Mouse (Mus musculus): ENCODE data around the gene Wdr89.
A peak's percentile ranks its signal among the peaks of the same experiment; 100 is the strongest.

Wdr89 gene

DNA sequence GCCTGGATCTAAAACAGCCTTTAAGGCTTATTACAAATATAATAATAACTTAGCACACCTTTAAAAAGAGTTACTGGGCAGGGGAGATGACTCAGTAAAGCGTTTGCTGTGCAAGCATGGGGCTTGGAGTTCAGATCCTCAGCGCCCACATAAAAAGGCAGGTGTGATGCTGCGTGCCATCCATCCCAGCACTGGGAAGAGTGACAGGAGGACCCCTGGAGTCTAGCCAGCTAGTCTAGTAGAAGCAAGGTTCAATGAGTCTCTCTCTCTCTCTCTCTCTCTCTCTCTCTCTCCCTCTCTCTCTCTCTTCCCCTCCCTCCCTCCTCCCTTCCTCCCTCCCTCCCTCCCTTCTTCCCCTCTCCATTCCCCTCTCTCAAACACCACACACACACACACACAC is 53.8 kb downstream of the Wdr89 start:
- DNase-seq (ENCODE audit: low read depth, low spot score): no peak

DNA sequence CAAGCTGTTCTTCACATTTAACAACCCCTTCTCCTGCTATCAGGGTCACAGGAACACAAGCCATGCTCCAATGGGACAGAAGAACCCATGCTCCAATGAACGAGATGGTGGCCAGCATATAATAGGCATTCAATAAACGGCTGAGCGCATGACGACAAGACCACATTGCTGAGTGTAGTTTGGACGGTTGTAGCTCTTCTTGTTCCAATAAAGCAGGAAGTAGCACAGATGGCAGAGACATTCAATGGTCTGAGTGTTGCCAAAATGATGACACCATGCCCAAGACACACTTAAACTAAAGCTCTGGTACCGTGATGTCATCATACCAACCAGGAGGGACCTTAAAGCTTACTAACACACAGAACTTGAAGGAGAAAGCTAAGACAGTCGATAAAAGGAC is 56.6 kb downstream of the Wdr89 start:
- DNase-seq (ENCODE audit: low read depth, low spot score): peak; percentile 43

- DNase-seq (ENCODE audit: low read depth, low spot score): no peak
Observed at GRCm38 (mm10) chr12:75599490-75599889, 69.8 kb downstream of the Wdr89 start.

DNA sequence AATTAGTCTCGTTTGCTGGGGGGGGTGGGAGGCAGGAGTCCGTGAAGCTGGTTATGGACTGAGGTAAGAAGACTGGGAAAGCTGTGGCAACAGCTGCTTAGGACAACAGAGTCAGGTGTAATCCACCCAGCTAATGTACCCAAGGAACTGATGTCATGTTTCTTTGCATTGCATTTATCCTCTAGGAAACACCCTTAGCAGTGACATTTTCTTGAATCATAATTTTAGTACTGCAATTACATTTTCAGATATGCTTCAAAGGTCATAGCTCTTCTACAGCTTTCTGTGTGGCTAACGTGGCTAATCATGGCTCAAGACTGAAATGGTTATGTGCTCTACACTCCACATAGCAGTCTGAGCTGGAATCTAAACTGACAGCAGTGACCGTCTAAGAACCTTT is 70.3 kb downstream of the Wdr89 start:
- no peak for DNase-seq (ENCODE audit: low read depth, low spot score)

- peak; percentile 55 for DNase-seq (ENCODE audit: low read depth, low spot score)
Observed at GRCm38 (mm10) chr12:75597707-75598106, 71.6 kb downstream of the Wdr89 start.

DNA sequence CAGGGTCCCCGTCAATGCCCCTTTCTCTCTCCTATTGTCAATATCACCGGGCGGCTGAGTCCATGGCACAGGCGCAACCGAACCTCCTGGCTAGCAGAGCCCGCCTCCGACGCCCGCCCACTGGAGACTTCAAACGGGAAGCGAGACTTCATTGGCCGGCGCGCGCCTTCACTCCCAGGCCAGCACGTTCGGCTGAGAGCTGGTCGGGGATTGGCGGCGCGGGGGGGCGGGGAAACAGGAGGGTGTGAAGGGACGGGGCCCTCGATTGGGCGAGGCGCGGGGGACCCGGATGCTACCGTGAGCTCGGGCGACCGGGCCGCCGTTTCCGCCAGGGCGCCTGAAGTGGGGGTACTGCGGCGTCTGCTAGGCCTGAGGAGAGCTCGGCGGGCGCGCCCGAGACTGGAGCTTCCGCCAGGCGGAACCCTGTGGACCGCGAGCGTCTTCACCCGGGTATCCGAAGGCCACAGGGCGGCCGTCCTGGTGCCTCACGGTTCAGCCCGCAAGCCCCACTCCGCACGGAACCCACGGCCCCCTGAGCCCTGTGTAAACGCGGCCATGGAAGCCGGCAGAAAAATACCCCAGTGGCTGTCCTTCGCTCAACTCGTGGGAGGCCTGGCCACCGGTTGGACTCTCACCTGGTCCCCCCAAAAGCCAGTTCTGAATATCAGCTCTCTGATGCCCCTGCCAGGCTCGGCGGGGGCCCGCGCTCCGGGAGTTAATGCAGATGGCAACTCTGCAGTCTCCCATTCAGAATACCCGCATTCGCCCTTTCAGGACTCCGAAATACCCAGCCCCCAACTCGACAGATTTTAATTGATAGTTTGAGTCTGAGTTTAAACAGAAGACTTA is 73.0 kb downstream of the Wdr89 start, which contains the start of gene Ppp2r5e:
Gene Ppp2r5e, minus strand, starts transcription at position 92 of the 849 bp plus-strand sequence.
- DNase-seq (ENCODE audit: low read depth, low spot score): peak; percentile 98

GRCm38 (mm10) chr12:75595291-75596153 is 73.8 kb downstream of the Wdr89 start:
- DNase-seq (ENCODE audit: low read depth, low spot score): no peak

GRCm38 (mm10) chr12:75594404-75594803 is 74.9 kb downstream of the Wdr89 start:
- no peak for DNase-seq (ENCODE audit: low read depth, low spot score)

- no peak for DNase-seq (ENCODE audit: low read depth, low spot score)
Observed at GRCm38 (mm10) chr12:75593817-75594216, 75.5 kb downstream of the Wdr89 start.

DNA sequence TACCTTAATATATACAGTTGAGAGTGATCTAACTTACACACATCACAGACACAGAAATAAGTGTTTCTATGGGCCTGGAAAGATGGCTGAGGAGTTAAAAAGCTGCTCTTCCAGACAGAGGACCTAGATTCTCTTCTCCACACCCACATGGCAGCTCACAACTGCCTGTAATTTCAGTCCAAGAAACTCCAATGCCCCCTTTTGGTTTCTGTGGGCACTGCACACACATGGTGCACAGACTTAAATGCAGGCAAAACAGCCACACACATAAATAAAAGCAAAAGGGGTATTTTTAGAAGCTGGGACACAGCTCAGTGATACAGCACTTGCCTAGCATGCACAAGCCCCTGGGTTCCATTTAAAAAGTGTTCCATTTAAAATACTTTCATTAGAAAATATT is 81.8 kb downstream of the Wdr89 start:
- DNase-seq (ENCODE audit: low read depth, low spot score): no peak

DNA sequence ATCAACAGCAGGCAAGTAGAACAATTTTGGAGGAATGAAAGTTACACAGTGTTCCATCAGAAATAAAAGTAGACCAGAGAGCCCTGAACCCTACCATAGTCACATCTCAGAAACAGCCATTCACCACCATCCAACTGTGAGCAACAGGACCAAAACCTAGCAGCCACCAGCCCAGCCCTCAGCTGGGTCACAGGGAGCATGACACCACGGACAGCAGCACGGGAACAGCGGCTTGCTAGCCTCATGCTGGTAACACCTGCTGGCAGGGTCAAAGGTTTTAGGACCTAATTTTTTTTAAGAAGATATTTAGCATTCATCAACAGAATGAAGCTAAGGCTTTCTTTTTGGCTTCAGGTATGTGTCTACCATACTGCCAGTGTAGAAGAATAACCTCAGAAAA is 85.6 kb downstream of the Wdr89 start:
- no peak for DNase-seq (ENCODE audit: low read depth, low spot score)

Data from brain, embryonic 18.5 days (tissue).